Mouse (Mus musculus) liver, embryonic 15.5 days (tissue): ENCODE measurements around the gene Dcpp1. TPM values are rescaled to one million over a fixed set of nuclear protein-coding genes. Genes with fewer than 3 reads are reported as not detected.
"Not testable (repeated sequence)": the region's sequence is repeated elsewhere in the genome, so short reads cannot be mapped to it uniquely, and the experiment has no call there.

Source experiments
- ATAC-seq: fragments of 200-750 bp; cut with Nextera tagmentation; 2 replicates; pipeline ENCODE4 v1.8.0; 2017; ENCODE audit warnings: moderate number of reproducible peaks, mild to moderate bottlenecking, moderate library complexity; ENCODE audit not compliant: insufficient read depth
- H3K27ac ChIP-seq: fragments of 300-500 bp; sonication (generic); replicated peaks from 2 replicates; pipeline ENCODE4 v1.5.1; 2015; ENCODE audit warnings: mild to moderate bottlenecking, inconsistent platforms
- H3K27me3 ChIP-seq: fragments of 300-500 bp; sonication (generic); 2 replicates; pipeline ENCODE4 v1.6.1; 2015; ENCODE audit warnings: mild to moderate bottlenecking, inconsistent platforms
- H3K36me3 ChIP-seq: fragments of 300-500 bp; sonication (generic); replicated peaks from 2 replicates; pipeline ENCODE4 v1.6.1; 2015; ENCODE audit warnings: moderate library complexity, mild to moderate bottlenecking, inconsistent platforms
- H3K4me1 ChIP-seq: fragments of 300-500 bp; sonication (generic); replicated peaks from 2 replicates; pipeline ENCODE4 v1.6.1; 2015; ENCODE audit warnings: inconsistent platforms
- H3K4me2 ChIP-seq: fragments of 300-500 bp; sonication (generic); 2 replicates; pipeline ENCODE4 v1.6.1; 2015; ENCODE audit warnings: moderate library complexity, mild to moderate bottlenecking, inconsistent platforms
- H3K4me3 ChIP-seq: fragments of 300-500 bp; sonication (generic); replicated peaks from 2 replicates; pipeline ENCODE4 v1.5.1; 2015; ENCODE audit warnings: mild to moderate bottlenecking, inconsistent platforms
- H3K9ac ChIP-seq: fragments of 300-500 bp; sonication (generic); 2 replicates; pipeline ENCODE4 v1.6.1; 2015; ENCODE audit warnings: moderate library complexity, mild to moderate bottlenecking, inconsistent platforms
- H3K9me3 ChIP-seq: fragments of 300-500 bp; sonication (generic); replicated peaks from 2 replicates; pipeline ENCODE4 v1.6.1; 2016; ENCODE audit warnings: inconsistent platforms
- WGBS: fragments of 180-500 bp; shearing (Covaris S2); methylation state at CpG from one replicate; pipeline ENCODE4 v1.1.7; 2015; ENCODE audit warnings: mixed read lengths; ENCODE audit not compliant: insufficient replicate concordance; 5-methylcytosine and 5-hydroxymethylcytosine counted together
- polyA plus RNA-seq: library from polyadenylated mRNA; unstranded; fragments of >200 nt; fragmentation: Nextera tagmentation; extraction: Ambion mirVana; gene quantifications from 2 replicates; pipeline ENCODE4 v1.2.1, GENCODE M21; 2015

The Dcpp1 gene
- not detected in 2 replicates for polyA plus RNA-seq

GRCm38 (mm10) chr17:23880576-23880975 is at the start of gene Dcpp1, which contains the start of gene Dcpp2:
Gene Dcpp1, plus strand, starts transcription at chr17:23880876.
Gene Dcpp2, plus strand, starts transcription at chr17:23880880.
- ATAC-seq, H3K36me3 ChIP-seq, H3K4me1 ChIP-seq, H3K9me3 ChIP-seq, H3K4me3 ChIP-seq, H3K9ac ChIP-seq, H3K4me2 ChIP-seq, H3K27me3 ChIP-seq, H3K27ac ChIP-seq: not testable (repeated sequence)
- 52% methylated on average over 4 of the region's 4 CpGs for WGBS

DNA sequence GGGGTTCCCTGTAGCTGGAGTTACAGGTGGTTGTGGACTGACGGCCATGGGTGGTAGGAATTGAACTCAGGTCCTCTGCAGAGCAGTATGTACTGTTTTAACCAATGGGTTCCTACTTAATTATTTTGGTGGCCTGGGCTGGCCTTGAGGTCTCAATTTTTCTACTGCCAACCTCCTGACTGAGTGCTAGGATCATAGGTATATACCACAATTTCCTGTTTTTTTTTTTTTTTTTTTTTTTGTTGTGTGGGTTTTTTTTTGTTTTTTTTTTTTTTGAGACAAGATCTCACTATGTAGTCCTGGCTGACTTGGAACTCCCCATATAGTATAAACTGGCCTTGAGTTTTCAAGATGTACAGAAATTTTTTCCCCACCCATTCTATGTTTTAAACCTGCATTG is 49.5 kb upstream of the Dcpp1 start:
- Histone ChIP-seq H3K27me3 (peaks cover 41% of the 10 kb centered on the region), H3K36me3 (peaks cover 14% of the 10 kb centered on the region)
- 69% methylated on average over 1 of the region's 1 CpGs for WGBS

DNA sequence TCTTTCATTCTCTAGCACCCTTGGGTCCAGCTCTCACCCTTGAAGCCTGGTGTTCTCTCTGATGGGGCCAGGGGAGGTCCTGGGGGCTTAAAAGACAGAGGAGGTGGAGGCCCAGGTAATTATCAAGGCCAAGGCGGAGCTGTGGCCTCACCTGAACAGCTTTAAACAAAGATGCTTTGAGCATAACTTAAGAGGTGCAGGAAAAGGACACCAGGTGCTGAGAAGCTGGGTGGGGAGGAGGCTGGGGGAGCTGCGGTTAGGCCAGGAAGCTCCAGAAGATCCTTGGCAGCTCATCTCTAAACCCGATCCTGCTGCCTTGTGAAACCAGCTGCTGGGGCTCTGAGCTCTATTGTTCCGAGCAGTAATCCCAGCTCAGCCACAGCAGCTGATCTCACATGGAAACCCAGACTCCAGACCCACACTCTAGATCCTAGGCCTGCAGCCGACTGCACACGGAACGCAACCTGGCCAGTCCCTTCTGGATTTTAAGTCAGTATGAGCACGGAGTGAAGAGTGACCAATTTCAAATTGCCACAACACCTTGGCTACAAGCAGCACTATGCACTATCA is 44.6 kb upstream of the Dcpp1 start, which contains the start of gene Prss33:
Gene Prss33 (minus strand): TSS at position 51 of the 570 bp plus-strand sequence.
- Histone ChIP-seq H3K9me3 (no peaks in the 10 kb centered on the region), H3K4me2 (no peak within 1 kb of the TSS), H3K4me3 (no peak within 1 kb of the TSS), H3K27ac (no peak within 1 kb of the TSS), H3K27me3 (peaks cover 51% of the 10 kb centered on the region), H3K4me1 (no peaks in the 10 kb centered on the region), H3K36me3 (no peaks in the 10 kb centered on the region), H3K9ac (no peak within 1 kb of the TSS)
- no peak for ATAC-seq
- 62% methylated on average over 8 of the region's 8 CpGs for WGBS

More for the DNA sequence above, 49.5 kb upstream of the Dcpp1 start:
- H3K27ac ChIP-seq = no peak overlapping the region
- peaks cover 22% of the 10 kb centered on the region for H3K4me1 ChIP-seq
- no peaks in the 10 kb centered on the region for H3K9me3 ChIP-seq
- ATAC-seq = no peak
- no peak overlapping the region for H3K4me2 ChIP-seq
- H3K4me3 ChIP-seq = no peak overlapping the region
- no peak overlapping the region for H3K9ac ChIP-seq

- H3K27ac ChIP-seq = no peak overlapping the region
- WGBS = 22% methylated on average over 4 of the region's 4 CpGs
- no peak overlapping the region for H3K4me3 ChIP-seq
- ATAC-seq = no peak
- H3K4me2 ChIP-seq = no peak overlapping the region
- H3K36me3 ChIP-seq = no peaks in the 10 kb centered on the region
- peaks cover 13% of the 10 kb centered on the region for H3K27me3 ChIP-seq
- no peaks in the 10 kb centered on the region for H3K9me3 ChIP-seq
- no peak overlapping the region for H3K9ac ChIP-seq
- H3K4me1 ChIP-seq = peaks cover 5% of the 10 kb centered on the region; the same call in 1 of the 2 replicates
Measured at GRCm38 (mm10) chr17:23841145-23841544, 39.5 kb upstream of the Dcpp1 start.

DNA sequence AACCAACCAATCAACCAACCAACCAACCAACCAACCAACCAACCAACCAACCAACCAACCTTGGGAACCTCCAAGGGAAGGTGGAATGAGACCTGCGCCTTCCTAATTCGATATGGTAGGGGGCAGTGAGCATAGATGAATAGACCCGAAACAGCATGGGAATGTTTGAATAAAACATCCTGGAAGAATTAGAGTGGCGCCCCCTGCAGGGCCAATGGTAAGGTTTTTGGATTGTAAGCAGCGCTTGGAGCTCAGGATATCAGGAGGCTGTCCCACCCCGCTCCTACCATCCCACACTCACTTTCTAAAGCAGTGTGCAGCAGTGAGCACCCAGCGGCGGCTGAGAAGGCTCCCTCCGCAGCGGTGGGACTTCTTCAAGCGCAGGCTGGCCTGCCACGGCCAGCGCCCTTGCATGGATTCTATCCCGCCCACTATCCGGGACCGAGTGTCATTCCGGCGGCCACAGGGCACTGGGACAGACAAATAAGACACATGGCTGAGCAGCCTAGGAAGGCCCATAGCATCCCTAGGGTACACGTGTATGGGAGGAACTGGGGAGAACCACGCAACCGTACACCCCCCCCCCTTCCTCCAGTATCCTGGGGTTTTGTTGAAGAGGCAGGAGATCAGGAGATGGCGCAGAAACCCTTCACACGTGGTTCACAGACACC is 37.4 kb upstream of the Dcpp1 start:
- no peak overlapping the region for H3K9ac ChIP-seq
- no peak overlapping the region for H3K27ac ChIP-seq
- no peaks in the 10 kb centered on the region for H3K36me3 ChIP-seq
- ATAC-seq = 0 out of 2 replicates have a peak, but pooled peaks have one; percentile 22
- peak overlapping the region; percentile 50 for H3K4me2 ChIP-seq
- H3K27me3 ChIP-seq = peaks cover 5% of the 10 kb centered on the region; the same call in 1 of the 2 replicates
- no peak overlapping the region for H3K4me3 ChIP-seq
- H3K9me3 ChIP-seq = no peaks in the 10 kb centered on the region
- 51% methylated on average over 23 of the region's 23 CpGs for WGBS
- H3K4me1 ChIP-seq = peaks cover 5% of the 10 kb centered on the region; the same call in 1 of the 2 replicates

GRCm38 (mm10) chr17:23843812-23844273 is 36.8 kb upstream of the Dcpp1 start, which contains the start of the genes Prss32 and Prss41:
Gene Prss32, plus strand, starts transcription at chr17:23843855.
Gene Prss41, minus strand, starts transcription at chr17:23844172.
- Histone ChIP-seq H3K36me3 (no peaks in the 10 kb centered on the region), H3K4me1 (peaks cover 5% of the 10 kb centered on the region; the same call in 1 of the 2 replicates), H3K4me3 (peak within 1 kb of the TSS; percentile 17; the same call in 1 of the 2 replicates), H3K4me2 (peak within 1 kb of the TSS; percentile 50), H3K27me3 (peaks cover 5% of the 10 kb centered on the region; the same call in 1 of the 2 replicates), H3K9ac (no peak within 1 kb of the TSS), H3K9me3 (no peaks in the 10 kb centered on the region), H3K27ac (no peak within 1 kb of the TSS)
- ATAC-seq = peak; percentile 52; the same call in 1 of the 2 replicates
- 16% methylated on average over 19 of the region's 19 CpGs for WGBS

DNA sequence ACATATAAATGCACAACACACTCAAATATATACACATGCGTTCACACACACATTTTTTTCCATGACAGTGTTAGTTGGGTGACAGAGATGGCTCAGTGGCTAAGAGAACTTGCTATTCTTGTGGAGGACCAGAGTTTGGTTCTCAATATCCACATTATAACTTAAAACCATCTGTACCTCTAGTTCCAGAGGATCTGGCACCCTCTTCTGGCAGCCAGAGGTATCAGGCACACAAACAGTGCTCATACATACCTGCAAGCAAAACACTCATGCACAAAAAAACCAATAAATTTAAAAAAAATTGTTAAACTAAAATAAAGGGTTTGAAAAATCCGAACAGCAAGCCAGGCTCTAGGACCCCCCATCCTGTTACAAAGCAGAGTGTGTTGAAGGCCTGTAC is 30.6 kb upstream of the Dcpp1 start:
- 43% methylated on average over 2 of the region's 2 CpGs for WGBS
- Histone ChIP-seq H3K36me3 (no peaks in the 10 kb centered on the region), H3K9ac (no peak overlapping the region), H3K9me3 (no peaks in the 10 kb centered on the region), H3K4me3 (no peak overlapping the region), H3K4me2 (no peak overlapping the region), H3K4me1 (no peaks in the 10 kb centered on the region), H3K27ac (no peak overlapping the region), H3K27me3 (no peaks in the 10 kb centered on the region)
- ATAC-seq = no peak

DNA sequence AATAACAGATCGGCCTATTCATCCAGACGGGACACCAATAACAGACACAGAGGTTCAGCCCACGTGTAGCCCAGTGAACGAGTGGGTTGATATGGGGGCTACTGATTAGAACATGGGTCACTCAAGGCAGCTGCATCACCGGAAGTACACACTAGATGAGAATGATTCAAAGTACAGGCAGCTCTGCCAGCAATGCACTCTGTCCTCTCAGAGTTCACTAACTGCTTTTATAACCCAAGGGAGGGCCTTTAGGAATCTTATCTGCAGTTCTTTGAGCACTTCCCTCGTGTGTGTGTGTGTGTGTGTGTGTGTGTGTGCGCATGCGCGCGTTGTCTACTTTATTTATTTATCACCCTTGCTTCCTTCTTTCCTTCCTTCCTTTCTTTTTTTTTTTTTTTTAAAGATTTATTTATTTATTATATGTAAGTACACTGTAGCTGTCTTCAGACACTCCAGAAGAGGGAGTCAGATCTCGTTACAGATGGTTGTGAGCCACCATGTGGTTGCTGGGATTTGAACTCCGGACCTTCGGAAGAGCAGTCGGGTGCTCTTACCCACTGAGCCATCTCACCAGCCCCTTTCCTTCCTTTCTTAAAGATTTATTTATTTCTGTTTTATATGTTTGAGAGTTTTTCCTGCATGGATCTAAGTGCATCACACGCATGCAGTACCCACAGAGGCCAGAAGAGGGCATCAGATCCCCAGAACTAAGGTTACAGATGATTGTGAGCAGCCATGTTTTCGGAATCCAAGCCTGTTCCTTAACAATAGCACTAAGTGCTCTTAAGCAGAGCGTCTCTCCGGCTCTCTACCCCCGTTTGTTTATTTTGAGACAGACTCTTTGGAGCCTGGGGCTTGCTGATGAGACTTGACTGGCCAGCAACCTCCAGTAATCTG is 29.6 kb upstream of the Dcpp1 start:
- Histone ChIP-seq H3K9ac (no peak overlapping the region), H3K4me3 (no peak overlapping the region), H3K27ac (no peak overlapping the region), H3K27me3 (no peaks in the 10 kb centered on the region), H3K4me1 (no peaks in the 10 kb centered on the region), H3K36me3 (no peaks in the 10 kb centered on the region), H3K9me3 (no peaks in the 10 kb centered on the region), H3K4me2 (no peak overlapping the region)
- WGBS = 48% methylated on average over 19 of the region's 19 CpGs
- ATAC-seq = no peak

GRCm38 (mm10) chr17:23853292-23853691 is 27.4 kb upstream of the Dcpp1 start:
- Histone ChIP-seq H3K4me3 (no peak overlapping the region), H3K9me3 (no peaks in the 10 kb centered on the region), H3K27ac (no peak overlapping the region), H3K9ac (no peak overlapping the region), H3K4me2 (no peak overlapping the region), H3K27me3 (no peaks in the 10 kb centered on the region), H3K36me3 (no peaks in the 10 kb centered on the region), H3K4me1 (no peaks in the 10 kb centered on the region)
- WGBS = 27% methylated on average over 5 of the region's 5 CpGs
- no peak for ATAC-seq

DNA sequence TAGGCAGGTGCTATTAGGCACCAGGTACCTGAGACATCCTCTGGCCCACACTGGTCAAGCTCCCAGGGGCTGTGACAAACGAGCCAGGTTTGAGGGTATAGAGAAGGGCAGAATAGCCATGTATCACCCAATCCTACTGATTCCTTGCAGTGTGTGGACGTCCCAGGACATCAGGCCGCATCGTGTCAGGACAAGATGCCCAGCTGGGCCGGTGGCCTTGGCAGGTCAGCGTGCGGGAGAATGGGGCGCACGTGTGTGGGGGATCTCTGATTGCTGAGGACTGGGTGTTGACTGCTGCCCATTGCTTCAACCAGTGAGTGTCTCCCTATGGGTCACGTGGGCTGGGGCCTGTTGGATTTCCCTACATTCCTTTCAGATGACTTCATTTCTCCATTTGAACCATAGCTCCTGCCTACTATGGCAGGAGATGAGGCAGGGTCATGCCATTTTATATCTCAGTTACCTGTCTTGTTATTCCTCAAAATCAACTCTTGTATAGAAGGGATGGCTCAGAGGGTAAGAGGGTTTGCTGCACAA is 26.4 kb upstream of the Dcpp1 start:
- H3K9ac ChIP-seq = no peak overlapping the region
- no peaks in the 10 kb centered on the region for H3K27me3 ChIP-seq
- H3K4me3 ChIP-seq = no peak overlapping the region
- no peaks in the 10 kb centered on the region for H3K4me1 ChIP-seq
- H3K4me2 ChIP-seq = no peak overlapping the region
- no peak overlapping the region for H3K27ac ChIP-seq
- 75% methylated on average over 10 of the region's 10 CpGs for WGBS
- no peaks in the 10 kb centered on the region for H3K9me3 ChIP-seq
- no peaks in the 10 kb centered on the region for H3K36me3 ChIP-seq
- no peak for ATAC-seq
